Mouse (Mus musculus): ENCODE data around the gene Gm28308. TPM values are rescaled to one million over a fixed set of nuclear protein-coding genes. Genes with fewer than 3 reads are reported as not detected.

The Gm28308 gene
- total RNA-seq, 2 experiments from 2014 or later = 0.73 TPM; not detected in 1

DNA sequence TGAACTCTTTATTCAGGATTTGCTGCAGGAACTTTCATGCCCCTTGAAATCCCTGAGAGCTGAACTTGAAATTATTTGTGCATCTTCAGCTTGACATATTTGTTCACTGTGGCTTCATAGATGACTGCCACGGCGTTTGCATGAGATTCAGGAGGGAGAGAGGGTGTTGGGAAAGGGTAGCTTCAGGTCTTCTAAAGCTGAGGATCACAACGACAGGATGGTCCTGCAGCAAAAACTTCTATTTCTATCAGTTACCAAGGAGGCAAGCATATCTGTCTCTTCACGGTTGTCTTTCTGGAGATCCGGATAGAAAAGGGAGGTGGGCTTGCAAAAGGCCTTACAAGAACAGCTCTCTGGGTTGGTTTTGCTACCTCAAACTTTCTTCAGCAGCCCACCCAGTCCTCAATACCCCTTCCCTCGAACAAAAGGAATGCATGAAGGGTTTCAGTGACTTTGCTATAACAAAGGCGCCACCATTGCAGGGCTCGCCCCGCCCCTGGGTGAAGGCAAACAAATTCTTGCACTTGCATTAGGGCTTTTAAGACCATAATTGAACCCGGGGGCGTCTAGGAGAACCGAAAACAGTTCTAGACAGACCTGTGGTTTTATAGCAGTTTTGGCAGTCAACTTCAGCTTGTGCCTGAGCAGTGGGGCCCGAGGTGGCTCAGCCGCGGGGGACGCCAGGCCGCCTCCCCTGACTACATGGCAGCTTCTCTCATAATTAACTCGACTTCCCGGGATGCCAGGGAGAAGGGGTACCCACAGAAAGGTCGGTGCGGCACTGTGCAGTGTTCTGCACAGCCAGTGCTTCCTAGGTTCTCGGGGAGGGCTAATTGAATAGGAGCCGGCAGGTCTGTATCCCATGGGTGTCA, 34.9 kb upstream of the Gm28308 start:
- peak in 1 of 2 experiments; percentile 18 for DNase-seq (ENCODE audit: low spot score in 2 of 2)

DNA sequence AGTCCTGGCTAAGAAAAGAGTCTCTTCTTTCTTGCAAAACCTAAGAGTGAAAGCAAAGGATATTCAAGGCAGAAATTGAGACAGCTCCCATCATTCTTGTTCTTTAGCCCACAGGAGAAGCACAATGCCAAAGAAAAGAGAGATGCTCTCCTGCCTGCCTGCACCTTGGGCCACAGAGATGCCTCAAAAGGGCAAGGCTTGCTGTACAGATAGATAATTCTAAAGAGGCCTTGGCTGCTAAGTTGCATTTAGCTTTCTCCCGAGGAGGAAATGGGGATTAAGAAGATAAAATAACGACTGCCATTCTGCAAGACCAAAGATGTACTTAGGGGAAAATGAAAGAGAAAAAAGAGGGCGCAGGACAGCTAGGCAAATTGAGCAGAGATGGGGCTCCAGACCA, 33.8 kb upstream of the Gm28308 start:
- DNase-seq (ENCODE audit: low spot score in 2 of 2) = no peak

DNA sequence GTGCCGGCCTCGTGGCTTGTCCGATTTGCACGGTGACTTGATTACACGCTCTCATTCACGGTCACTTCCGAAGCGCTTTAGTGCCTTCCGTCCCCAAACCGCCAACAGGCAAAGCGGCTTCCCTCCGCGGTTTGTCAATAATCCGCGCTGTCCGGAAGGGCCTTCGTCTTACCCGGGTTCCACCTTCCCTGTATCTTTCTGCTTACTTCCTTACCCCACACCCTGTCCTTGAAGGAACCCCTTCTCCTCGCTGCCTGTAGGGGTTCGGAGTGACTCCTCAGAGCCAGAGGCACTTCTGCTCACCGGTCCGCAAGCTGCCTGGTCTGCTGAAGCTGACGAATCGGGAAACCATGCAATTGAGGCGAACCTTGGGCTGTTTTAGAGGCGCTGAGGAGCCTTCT, 33.3 kb upstream of the Gm28308 start:
- peak; percentile 22 to 47 for DNase-seq (ENCODE audit: low spot score in 2 of 2)

DNA sequence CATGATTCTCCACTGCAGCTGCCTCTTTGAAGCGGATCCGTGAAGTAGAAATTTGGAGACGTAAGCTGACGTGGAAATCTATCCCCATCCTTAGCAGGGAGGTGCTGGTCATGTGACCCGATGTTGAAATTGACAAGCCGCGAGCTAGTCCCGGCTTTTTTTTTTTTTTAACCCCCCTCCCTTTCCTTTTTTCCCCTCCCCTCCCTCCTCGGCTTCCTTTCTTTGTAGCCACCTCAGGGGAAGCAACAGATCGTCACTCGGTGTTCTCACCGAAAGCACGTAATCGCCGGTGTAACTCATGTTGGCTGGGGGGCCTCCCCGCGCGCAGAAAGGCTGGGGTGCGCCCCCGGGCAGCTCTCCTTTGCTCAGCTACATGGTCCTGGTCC, 32.6 kb upstream of the Gm28308 start, which contains the start of gene Hoxa11:
TSS of gene Hoxa11 (minus strand) at position 54 of the 386 bp plus-strand sequence.
- DNase-seq (ENCODE audit: low spot score in 2 of 2) = no peak

DNA sequence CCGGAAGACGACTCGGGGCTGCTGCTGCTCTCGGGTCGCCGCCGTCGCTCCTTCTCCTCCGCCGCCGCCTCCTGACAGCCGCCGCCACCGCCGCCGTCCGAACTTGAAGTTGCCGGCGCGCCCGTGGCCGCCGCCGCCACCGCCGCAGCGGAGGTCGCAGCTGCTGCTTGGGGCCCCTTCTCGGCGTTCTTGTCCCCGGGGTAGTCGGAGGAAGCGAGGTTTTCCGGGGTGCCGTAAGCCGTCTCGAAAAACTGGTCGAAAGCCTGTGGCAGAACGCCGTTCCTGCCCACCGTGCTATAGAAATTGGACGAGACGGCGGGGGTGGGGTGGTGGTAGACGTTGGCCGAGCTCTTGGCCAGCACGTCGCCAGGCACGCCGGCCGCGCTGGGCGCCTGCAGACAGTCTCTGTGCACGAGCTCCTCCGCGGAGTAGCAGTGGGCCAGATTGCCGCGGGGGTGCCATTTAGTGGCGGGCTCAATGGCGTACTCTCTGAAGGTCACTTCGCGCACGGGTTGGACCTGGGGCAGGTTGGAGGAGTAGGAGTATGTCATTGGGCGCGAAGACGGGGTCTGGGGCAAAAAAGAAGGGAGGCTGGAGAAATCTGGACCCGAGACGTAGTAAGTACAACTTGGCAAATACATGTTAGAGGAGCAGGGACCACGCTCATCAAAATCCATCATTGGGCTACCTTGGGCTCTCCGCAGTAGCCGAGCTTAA, 32.1 kb upstream of the Gm28308 start:
- peak; percentile 36 to 66 for DNase-seq (ENCODE audit: low spot score in 2 of 2)

DNA sequence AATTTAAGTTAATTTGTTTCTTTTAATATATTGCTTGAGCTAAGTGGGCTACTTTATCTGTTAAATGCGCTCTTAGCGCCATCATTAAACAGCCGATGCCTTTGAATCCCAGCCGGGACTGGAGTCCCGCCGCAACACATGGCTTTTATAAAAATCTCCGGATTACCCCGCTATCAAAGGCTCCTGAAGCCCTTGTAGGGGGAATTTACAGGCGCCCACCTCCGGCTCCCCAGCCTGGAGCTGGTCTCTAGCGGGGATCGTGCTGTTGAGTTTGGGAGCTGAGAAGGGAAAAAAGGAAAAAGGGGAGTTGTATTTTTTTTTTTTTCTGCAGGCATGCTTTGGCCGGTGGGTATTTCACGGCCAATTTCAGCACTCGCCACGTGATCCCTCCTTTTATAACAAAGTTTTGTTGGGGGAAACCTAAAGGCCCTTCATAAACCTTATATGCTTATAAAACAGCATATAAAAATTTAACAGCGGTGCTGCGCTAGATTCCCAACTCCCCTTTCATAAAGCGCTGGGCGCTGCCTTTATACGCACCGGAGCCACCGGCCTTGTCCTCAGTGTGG, 31.4 kb upstream of the Gm28308 start:
- no peak for DNase-seq (ENCODE audit: low spot score in 2 of 2)

DNA sequence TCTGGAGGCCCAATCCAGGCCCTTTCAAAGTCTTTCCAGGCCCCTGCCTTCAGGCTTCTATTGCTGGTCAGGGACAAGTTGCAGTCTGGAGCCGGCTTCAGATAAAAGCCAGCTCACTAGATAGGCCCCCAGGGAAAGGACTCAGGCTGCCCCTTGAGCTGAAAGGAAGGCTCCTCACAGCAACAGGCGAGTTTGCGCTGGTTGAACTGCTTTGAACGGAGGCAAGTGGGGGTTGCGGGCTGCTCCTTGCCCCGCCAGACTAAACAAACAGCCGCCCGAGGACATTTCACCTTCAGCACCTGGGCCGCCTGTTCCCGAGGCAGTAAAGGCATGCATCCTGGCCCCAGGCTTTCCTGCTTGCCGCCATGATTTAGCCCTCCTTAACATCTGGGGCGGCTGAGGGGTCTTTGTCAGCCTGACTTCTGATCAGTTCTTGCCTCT, 30.6 kb upstream of the Gm28308 start:
- no peak for DNase-seq (ENCODE audit: low spot score in 2 of 2)

DNA sequence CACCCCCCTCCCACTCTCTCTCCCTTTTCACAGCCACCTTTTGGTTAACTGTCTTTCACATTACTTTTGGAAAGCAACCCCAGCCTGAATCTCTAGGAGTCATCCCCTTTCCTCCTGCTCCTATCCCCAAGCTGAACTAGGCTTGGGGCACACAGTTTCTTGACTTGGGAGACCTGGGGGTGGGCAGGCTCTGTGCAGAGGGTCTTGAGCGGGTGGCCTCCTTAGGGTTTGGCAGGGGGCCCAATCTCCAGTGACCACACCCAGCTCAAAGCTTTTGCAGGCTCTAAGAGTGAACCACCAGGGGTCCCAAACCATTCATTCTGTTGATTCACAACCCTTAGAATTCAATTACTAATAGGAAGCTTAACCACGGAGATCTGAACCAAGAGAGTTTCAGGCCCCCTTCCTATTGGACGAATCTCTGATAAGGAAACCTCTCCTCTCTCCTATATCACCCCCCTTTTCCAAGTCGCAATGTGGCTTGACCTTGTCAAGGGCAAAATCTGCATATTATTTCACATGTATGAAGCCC, 29.7 kb upstream of the Gm28308 start:
- no peak for DNase-seq (ENCODE audit: low spot score in 2 of 2)

DNA sequence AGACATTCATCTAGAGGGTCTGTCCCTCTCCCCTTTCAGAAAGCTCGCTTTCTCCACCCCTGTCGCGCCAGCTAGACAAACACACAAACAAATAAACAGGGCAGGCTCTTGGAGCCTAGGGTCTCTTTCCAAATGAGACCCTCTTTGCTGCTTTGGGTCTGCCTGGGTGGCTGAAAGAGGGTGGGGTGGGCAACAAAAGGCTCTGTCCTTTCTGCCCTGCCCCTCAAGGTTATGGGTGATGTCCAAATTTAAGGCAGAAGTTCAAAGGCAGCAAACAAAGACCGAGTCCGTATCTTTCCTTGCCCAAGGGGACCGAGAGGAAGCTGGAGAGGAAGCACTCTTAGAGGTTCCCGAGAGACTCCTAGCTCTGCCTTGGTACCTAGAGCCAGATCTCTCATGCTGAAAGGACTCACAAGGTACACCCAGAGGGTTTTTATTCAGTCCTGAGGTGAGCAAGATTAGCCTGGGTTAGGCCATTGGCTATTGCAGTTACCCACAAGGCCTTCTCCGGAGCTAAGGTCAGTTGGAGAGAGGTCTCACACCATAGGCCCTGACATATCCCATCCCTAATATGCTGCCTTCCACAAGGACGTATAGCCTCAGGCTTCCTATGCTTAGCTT, 28.0 kb upstream of the Gm28308 start:
- DNase-seq (ENCODE audit: low spot score in 2 of 2) = no peak

DNA sequence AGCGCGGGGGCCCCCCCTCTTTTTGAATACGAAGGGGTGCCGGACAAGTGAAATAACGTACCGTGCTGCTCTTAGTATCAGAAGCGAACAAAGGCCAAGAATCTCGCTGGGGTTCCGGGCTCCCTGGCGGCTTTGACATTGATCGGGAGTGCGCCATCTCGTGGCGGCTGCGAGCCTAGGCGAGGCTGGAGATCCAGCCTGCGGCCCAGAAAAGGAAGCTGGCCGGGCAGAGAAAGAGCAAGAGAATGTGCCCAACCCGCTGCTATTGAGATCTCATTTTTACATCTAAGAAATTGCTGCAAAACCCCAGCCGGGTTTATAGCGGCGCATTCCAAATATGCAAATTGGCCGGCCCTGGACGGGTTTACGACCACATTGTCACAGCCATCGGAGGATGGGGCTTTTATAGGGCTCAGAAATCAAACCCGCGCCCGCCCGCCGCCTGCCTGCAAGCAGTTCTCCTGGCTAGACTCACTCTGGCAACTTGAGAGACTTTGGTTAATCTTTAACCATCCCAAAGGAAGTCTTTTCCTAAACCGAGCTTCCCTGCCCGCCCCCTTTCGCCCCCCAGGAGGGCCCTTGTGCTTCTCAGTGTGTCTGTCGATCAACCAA, 27.4 kb upstream of the Gm28308 start, which contains the start of gene Hoxa10:
TSS of gene Hoxa10 (minus strand) at position 466 of the 612 bp plus-strand sequence.
- DNase-seq (ENCODE audit: low spot score in 2 of 2) = peak; percentile 90 to 93

DNA sequence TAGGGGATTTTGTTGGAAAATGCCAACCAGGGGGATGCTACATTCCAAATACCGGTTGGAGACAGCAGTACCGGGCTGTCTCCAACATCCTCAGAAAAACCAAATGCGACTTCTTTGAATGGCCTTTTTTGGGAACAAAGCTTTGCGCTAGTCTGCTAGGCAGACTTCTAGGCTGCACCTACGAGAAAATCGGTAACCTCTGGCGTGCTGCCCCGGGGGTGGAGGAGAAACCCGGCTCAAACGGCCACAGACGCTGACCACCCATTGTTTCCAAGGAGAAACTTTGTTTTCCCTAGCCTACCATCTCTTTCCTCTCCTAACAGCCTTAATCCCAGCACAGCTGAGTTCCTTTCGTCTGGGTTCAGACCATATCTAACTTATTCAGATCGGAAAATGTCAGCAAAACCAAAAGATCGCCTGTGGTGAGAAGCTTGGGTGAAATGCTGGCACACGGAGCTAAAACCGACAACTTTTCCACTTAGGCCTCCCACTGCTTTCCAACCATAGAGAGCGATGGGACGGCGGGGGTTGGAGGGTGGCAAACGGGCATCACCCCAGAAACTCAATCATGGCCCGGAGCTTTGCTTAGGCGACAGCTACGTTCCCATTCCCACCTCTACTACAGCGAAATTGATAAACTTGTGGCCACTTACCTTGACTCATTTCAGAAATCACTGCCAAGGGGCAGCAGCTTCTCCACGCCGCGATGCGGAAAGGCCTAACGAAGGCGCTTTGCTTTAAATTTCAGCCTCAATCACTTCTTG, 26.7 kb upstream of the Gm28308 start:
- DNase-seq (ENCODE audit: low spot score in 2 of 2) = no peak

DNA sequence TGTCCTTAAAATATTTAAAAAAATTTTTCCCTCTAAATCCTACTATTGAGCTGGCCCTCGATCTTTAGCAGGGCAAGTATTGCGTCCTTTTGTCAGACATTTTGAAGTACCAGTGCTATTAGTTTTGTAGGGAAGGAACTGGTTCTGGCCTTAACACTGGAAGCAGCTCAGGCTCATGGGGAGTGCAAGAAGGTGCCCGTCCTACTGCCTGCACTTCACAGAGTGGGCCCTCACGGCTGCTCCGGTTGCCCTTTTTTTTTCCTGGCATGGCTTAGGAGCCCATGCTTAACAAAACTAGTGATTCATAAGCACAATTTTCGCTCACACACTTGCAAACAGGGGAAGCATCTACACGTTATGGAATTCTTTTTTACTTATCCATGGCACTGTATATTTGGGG, 25.8 kb upstream of the Gm28308 start:
- DNase-seq (ENCODE audit: low spot score in 2 of 2) = no peak

DNA sequence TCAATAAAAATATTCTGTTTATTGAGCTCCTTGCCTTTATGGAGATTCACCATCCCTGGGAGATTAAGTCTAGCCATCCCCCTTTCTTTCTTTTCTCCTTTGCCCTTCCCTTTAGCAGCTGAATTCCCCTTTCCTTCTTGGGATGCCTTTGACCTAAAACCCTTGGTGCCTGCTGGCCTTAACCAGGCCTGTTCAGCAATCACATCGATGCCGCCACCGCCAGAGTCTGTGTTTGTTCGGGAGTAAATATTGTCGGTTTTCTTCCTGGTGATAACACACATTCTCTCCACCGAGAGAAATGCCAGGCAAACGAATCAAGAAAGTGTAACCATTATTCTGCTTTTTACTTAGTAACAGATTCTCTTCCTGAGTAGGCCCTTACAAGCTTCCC, 25.0 kb upstream of the Gm28308 start:
- no peak for DNase-seq (ENCODE audit: low spot score in 2 of 2)

DNA sequence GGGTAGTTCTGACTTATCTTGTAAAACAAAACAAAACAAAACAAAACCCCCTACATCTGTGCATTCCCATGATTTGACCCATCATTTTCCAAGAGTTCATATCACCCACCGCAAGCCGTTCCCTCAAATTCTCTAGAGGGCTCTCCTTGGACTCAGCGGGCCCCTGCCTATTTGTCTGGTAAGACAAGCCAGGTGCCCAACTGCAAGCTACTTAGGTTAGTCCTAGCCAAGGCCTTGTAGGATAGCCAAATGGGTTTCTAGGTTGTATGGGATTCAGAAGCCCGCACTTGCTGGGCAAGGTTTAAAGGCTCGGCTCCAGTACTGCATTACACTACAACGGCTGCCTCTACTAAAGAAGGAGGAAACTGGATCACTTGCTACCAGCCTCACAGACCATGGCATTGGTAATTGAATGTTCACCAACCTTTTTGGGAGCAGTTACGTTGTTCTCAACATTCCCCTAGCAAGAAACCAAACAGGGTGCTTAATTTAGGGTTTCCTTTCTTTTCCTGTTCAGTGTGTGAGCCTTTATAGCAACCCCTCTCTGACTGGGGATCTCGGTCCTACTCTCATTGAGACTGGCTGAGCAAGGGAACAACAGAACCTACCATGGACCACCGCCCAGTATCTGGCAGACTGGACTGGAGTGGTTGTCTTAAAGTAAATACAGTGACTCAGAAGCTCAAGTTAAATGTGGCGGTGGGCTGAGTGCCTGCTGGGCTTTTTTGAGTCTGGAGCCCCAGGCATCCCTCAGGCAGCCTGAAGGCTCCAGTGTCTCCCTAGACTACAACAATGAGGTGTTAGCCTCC, 24.4 kb upstream of the Gm28308 start:
- DNase-seq (ENCODE audit: low spot score in 2 of 2) = no peak

DNA sequence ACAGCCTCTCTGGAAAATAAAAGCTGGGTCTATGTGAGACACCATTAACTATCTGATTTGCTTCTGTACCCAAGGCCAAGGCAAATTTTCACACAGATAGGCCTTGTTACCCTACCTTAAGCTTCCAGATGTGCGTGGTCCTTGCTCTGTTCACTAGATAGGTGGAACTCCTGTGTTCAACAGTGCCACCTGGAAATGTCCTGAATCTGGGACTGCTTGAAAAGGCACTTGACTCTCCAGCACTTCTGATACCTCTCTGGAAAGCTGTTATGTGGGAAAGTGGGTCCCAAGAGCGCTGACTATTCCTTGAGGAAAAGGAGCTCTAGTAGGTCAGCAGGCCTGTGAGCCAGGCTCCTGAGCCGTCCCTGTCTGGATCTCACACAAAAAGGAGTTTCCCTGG, 23.7 kb upstream of the Gm28308 start:
- no peak for DNase-seq (ENCODE audit: low spot score in 2 of 2)

DNA sequence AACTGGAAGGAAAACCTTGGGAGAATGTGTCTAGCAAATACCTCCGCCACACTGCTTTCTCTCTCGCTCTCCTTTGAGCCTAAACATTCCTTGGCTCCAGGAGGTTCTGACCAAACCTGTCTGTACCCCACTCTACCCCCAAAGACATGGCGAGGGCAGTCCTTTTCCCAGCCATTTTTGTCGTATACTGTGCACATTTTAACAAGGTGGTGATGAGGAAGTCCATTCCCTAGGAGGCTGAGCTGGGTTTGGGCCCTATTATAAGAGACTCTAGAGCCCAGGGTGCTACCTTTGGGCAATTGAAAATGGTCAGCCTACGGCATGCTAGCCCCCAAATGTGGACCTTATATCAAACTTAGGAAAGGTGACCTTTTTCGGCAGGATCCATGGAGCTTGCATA, 22.7 kb upstream of the Gm28308 start:
- no peak for DNase-seq (ENCODE audit: low spot score in 2 of 2)

DNA sequence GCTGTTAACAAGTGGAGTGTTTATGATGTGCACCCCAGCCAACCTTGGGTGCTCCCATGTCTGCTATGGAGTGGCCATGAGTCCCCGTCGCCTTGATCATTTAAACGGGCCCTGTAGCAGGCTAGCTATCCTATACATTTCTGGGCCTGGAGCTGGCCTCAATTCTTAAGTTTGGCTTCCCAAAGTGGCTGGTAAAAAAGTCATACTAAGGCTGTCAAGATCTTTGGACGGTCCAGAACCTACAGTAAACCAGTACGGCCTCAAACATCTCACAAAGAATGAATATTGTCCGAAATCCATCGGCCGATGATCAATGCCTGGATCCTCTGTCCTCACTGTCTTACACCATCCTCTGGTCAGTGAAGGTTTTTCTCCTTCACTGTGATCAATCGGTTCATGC, 22.1 kb upstream of the Gm28308 start:
- no peak for DNase-seq (ENCODE audit: low spot score in 2 of 2)

DNA sequence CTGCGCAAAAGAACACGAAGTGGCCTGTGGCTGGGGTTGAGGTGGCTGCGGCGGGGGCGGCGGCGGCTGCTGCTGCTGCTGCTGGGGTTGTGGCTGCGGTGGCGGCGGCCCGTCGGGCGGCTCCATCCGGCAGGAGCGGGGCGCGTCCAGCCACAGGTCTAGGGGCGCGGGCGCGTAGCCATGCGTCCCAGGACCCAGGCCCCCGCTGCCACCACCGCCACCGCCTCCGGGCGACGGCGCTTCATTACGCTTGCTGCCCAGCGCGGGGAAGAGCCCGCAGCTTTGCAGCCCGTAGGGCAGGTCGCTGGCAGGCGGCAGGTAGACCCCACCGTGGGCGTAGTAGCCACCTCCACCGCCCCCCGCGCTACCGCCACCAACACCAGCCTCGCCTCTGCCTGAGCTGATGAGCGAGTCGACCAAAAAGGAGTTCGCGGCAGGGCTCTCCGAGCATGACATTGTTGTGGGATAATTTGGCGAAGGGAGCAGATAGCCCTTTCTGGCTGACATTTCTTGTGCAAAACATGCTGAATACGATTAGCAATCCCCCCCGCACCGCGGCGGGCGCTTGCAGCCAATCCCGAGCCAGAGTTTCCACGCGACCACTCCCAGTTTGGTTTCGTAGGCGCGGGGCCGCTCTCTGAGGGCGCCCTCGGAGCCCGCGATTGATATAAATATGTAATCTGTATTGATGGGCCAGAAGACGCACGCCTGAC, 21.4 kb upstream of the Gm28308 start:
- peak; percentile 58 to 74 for DNase-seq (ENCODE audit: low spot score in 2 of 2)
